Mouse (Mus musculus): ENCODE measurements around the gene Foxp1. TPM values are rescaled to one million over a fixed set of nuclear protein-coding genes. Genes with fewer than 3 reads are reported as not detected.

The Foxp1 gene
- total RNA-seq, 2 experiments from 2014 or later, result 39.0 to 40.6 TPM

- DNase-seq, result no peak
These were observed 315.2 kb downstream of the Foxp1 start for GRCm38 (mm10) chr6:99207226-99207885.

DNA sequence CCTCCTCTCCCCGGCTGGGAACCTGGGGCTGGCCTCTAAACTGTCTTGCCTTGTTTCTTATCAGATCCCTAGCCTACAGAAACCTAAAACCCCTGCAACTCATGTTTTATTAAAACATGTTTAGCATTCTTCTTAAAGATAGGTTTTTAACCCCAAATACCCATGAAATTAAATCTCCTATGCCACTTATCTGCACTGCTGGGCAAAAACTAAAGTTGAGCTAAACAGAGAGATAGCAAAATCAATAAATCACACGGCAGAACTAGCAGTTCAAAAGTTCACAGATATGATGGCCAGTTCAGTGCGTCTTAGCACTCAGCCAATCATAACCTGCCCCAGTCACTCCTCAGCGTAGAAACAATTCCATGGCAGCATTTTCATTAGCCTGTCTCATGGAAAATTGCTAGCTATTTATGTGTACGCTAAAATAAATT is 316.1 kb downstream of the Foxp1 start:
- DNase-seq, result no peak

DNA sequence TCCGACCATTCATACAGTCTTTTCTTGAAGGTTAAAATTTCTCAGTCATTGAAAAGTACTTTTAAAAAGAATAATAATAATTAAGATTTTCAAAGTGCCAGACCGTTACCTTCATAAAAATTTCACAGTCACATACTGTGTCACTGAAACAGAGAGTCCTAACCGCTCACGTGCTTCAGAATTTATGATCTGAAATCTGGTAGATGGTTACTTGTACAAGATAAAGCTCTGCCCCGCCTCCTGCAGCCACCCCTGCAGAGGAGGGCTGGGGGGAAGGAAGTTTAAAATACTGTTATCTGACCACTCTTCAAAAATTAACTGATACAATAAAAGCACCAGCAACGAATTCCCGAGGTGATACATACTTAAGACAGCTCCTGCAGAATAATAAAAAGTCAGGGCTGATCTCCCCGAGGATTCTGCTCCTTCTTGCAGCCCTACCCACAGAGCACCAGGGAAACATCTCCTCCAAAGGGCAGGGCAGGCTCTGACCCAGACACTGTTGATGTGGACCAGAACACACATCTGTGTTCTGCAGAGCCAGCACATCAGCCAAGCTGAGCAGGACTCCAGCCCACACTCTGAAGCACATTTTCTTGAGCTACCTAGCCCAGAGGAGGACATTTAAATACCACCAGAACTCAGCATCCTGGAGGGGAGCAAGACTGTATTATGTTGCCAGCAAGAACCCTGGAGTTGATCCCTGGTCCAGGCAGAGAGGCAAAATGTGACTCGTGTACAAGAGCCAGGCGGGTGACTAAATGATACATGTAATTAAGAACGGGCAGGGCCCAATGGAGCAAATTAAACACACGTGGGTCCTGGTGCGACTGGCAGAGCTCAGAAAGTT is 316.7 kb downstream of the Foxp1 start:
- no peak for DNase-seq

DNA sequence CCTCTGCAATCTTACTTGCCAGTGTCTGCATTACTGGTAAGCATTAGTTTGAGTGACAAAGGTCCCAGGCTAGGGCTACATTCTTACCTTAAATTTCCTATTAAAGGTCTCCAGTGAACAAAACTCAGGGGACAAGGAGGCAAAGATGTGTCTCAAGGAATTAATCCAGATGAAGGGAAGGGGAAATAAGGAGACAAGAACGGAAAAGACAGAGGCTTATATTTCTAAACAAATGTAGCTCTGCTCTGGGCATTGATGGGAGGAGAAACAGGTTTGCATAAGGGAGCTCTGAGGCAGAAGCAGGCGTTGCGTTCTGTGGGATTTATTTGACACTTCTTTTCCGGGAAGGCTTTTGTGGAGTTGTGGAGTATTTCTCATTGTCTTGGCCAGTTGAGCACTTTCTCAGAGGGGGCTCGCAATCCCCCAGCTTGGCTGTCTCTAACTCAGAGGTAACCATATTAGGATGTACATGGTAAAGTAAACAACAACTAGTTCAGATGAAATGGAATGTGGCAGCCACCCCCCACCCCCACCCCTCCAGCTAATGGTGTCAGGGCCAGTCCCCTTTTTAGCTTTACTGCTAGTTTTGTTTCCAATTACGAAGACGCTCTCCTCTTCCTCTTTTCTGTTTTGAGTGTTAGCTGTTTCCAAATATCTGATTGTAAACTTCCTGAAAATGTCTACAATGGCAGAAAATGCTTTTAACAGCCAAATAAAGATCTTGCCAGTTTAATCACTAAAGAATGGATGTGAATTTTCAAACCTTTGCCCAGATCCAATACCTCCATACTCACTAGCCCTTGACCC is 317.5 kb downstream of the Foxp1 start:
- DNase-seq, result no peak

DNA sequence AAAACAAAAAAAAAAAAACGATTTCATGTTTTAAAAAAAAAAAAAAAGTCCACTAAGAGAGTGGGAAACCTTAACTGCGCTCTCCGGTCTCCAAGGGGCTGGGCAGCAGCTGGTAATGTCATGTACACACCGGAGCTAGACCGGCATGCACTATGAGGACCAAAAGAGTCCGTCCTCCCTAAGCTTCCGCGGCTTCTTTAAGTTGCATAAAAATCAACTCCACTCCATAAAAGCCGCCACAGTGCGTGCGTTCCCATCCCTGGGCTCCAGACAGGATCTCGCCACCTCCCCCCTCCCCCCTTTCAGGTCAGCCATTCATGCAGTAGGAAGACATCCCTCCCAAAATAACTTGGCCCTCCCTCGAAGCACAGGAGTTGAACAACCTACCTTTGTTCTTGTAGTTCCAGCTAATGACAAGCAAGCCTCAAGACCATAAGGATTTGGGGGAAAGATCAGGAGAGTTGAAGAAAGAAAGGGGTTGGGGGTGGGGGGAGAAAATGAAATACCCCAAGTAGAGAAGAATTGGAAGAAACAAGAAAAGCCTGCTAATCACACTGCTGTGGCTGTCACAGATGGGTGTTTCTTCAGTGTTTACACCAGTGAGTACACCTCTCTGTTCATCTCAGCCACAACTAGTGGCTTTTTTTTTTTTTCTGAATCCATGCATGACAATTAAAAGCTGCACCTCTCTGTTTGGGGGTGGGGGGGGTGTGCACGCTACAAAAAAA is 318.3 kb downstream of the Foxp1 start:
- DNase-seq, result no peak

DNA sequence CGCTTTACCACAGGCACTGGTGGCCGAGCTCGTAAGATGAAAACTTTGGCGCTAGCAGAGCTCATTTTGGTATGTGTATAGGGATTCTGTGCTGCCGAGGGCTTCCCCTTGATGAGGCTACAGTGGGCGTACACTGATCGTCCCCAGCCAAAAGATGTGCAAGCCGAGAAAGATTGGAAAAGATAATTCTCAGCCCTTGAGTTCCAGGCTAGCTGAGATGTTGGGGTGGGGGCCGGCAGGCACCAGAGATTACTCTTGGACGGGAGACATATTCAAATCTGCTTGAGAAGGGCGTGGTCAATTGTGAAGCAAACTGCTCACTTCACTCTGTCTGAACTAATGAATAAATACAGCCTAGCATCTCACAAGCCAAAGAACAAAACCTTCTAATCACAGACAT is 319.3 kb downstream of the Foxp1 start:
- no peak for DNase-seq

DNA sequence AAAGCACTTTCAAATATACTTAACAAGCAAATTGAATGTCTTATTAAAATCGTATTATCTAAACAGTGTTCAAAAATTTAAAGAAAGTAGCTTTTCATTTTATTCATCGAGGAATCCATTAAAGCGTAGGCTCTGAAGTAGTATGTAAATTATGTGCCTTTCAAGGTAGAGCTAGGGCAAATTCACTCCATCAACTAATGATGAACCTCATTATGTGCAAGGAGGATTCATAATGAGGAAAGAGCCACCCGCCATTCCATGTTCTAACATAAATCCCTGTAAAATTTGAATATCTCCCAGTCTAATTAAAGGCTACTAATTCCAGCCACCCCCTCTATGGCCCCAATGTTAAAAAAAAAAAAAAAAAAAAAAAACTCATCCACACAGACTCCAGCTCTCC is 319.7 kb downstream of the Foxp1 start:
- DNase-seq, result no peak

DNA sequence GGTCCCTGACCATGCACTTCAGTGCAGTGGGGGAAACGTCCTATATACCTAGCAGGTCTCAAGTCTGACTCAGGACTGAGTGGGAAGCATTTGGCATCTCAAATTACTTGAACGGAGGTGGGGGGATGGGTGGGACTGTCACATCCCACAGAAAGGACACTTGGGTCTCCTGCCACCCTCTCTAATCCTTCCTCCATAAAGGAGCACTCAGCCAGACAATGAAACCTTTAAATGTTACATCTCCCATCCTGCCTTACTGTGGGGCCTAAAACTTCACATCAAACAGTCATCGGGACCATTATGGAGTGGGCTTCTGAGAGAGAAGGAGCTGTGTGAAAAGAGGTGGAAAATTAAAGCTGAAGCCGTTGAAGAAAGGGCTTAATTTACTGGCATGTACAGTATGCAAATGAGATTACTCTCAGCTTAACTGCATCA is 321.2 kb downstream of the Foxp1 start:
- DNase-seq, result no peak

GRCm38 (mm10) chr6:99200656-99201055 is 321.9 kb downstream of the Foxp1 start:
- DNase-seq, result no peak

DNA sequence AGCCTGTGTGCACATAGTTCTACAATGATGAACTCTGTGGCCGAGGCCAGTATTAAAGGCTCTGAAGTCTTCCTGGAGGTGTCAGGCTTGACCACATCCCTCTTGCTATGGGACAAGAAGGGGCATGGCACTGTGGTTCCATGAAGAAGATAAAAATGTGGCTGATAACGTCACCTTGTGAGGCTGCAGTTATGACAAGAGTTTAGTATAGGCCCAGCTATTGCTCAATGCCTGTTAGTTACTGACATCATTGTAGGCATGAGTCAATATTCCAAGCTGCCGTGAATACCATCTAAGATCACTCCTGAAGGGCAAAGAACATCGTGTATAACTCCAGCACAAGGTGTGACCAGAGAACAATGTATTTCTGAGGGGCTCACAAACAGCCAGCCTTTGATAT is 323.2 kb downstream of the Foxp1 start:
- no peak for DNase-seq

DNA sequence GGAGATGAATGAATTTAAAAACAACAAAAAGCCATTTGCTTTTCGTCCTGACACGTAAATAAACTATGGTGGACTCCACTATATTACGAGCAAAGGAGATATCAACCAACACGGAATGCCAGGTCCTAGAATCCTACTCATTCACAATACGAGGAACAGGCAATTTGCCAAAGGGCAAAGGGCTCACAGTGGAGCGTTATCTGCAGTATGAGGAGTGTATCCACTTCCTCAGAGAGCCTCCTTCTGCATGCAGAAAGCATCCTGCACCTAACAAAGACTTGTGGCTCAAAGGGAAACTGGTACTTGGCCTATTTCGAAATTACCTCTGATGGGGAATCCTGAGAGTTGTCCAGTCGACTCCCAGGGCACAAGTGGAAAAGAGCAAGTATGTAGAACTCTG is 328.8 kb downstream of the Foxp1 start:
- peak; percentile 17 to 38 for DNase-seq

GRCm38 (mm10) chr6:99191636-99192137 is 330.8 kb downstream of the Foxp1 start:
- no peak for DNase-seq

- no peak for DNase-seq
These were observed 331.4 kb downstream of the Foxp1 start for GRCm38 (mm10) chr6:99191041-99191635.

GRCm38 (mm10) chr6:99189967-99190366 is 332.6 kb downstream of the Foxp1 start:
- no peak for DNase-seq

GRCm38 (mm10) chr6:99188366-99189216 is 333.9 kb downstream of the Foxp1 start:
- DNase-seq, result no peak

DNA sequence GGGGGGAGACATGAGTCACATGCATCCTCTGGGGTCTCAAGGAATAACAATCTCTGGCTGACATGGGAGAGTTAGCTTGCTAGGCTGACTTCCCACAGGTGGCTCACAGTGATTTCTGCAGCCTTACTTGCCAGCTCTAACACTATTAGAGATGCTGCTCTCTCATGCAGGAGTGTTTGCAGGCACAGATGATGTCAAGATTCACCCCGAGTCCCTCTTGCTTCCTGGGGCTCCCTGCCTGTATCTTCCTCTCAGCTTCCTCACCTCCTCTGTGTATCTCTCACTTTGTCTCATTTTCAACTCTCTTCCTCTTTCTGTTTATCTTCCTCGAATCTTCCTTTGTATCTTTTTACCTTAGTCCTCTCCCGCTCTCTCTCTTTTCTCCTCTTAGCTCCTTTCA is 334.6 kb downstream of the Foxp1 start:
- no peak for DNase-seq

DNA sequence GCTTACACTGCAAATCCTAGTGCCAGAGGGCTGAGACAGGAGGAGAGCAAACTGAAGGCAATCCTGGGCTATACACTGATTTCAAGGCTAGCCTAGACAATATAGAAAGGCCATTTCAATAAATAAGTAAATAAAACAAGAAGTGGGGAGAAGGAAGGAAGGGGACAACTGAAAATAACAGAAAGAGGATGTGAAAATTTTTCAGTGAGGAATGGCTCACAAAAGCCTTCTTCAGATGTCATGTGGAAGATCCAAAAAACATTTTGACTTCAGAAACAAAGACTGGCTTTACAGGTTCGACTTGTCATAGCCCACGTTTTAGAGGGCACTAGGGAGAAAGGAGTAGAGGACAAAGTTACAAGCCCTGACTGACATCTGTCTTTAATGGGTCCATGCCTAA is 335.1 kb downstream of the Foxp1 start:
- no peak for DNase-seq

DNA sequence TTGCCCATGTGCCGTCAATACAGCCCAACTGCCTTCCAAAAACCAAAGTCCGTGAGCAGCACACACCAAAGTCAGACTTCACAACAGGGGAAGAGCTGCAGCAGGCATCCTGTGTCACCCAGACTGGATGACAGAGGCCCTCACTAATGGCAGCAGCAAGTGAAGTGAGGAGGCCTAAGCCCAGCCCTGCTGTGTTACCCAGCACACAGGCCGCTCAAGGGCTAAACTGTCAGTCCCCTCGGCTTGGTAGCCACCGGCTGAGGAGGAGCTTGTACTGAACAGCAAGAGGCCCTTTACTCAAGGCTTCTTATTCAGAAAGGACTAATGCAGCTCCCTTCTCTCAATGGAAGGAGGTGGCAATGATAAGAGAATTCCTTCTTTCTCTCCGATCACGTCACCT is 336.0 kb downstream of the Foxp1 start:
- no peak for DNase-seq

DNA sequence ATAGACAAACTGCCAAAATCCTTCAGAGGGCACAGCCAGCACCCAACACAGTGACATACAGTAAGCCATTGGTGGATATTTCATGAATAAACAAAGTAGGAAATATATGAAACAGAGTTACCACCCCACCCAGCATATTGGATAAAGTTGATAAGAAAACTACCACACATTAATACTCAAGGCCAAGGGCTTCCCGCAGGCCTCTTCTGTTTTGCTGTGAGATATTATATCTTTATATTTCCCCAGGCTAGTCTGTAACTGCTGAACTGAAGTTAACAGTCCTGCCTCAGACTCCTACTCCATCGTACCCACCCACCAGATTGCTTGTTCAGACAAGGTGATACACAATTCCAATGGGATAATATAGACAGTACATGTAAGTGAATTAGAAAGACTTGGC is 336.7 kb downstream of the Foxp1 start:
- no peak for DNase-seq

GRCm38 (mm10) chr6:99184051-99184450 is 338.5 kb downstream of the Foxp1 start:
- no peak for DNase-seq

Data from adrenal gland, postnatal 36 days (tissue).